Mouse (Mus musculus) liver, embryonic 13.5 days (tissue): ENCODE data around the gene Dpp4. TPM values are rescaled to one million over a fixed set of nuclear protein-coding genes. Genes with fewer than 3 reads are reported as not detected.

Source experiments
- ATAC-seq: fragments of 200-750 bp; cut with Nextera tagmentation; 2 replicates; pipeline ENCODE4 v1.8.0; 2017; ENCODE audit warnings: low read depth, mild to moderate bottlenecking, moderate number of reproducible peaks, moderate library complexity
- DNase-seq: peaks from one replicate; pipeline ENCODE4 v3.0.0; 2022
- H3K27ac ChIP-seq: fragments of 300-500 bp; sonication (generic); 2 replicates; pipeline ENCODE4 v1.5.1; 2015; ENCODE audit warnings: moderate library complexity, mild to moderate bottlenecking, inconsistent platforms
- H3K27me3 ChIP-seq: fragments of 300-500 bp; sonication (generic); 2 replicates; pipeline ENCODE4 v1.6.1; 2015; ENCODE audit warnings: mild to moderate bottlenecking, inconsistent platforms
- H3K36me3 ChIP-seq: fragments of 300-500 bp; sonication (generic); 2 replicates; pipeline ENCODE4 v1.6.1; 2015; ENCODE audit warnings: mild to moderate bottlenecking, inconsistent platforms
- H3K4me1 ChIP-seq: fragments of 300-500 bp; sonication (generic); replicated peaks from 2 replicates; pipeline ENCODE4 v1.6.1; 2015; ENCODE audit warnings: inconsistent platforms
- H3K4me2 ChIP-seq: fragments of 300-500 bp; sonication (generic); 2 replicates; pipeline ENCODE4 v1.6.1; 2015; ENCODE audit warnings: inconsistent platforms, mild to moderate bottlenecking, moderate library complexity
- H3K4me3 ChIP-seq: fragments of 300-500 bp; sonication (generic); replicated peaks from 2 replicates; pipeline ENCODE4 v1.5.1; 2015; ENCODE audit warnings: mild to moderate bottlenecking, inconsistent platforms
- H3K9ac ChIP-seq: fragments of 300-500 bp; sonication (generic); 2 replicates; pipeline ENCODE4 v1.6.1; 2015; ENCODE audit warnings: mild to moderate bottlenecking, inconsistent platforms
- H3K9me3 ChIP-seq: fragments of 300-500 bp; sonication (generic); replicated peaks from 2 replicates; pipeline ENCODE4 v1.6.1; 2016; ENCODE audit warnings: inconsistent platforms
- WGBS: fragments of 180-500 bp; shearing (Covaris S2); methylation state at CpG from one replicate; pipeline ENCODE4 v1.1.7; 2015; ENCODE audit not compliant: insufficient replicate concordance; 5-methylcytosine and 5-hydroxymethylcytosine counted together
- polyA plus RNA-seq: library from polyadenylated mRNA; unstranded; fragments of >200 nt; fragmentation: Nextera tagmentation; extraction: Ambion mirVana; gene quantifications from 2 replicates; pipeline ENCODE4 v1.2.1, GENCODE M21; 2015

Gene Dpp4
- polyA plus RNA-seq, 1 experiment from 2014 or later: 3.4 TPM

GRCm38 (mm10) chr2:62332465-62332864 is 79.6 kb downstream of the Dpp4 start:
- no peak for ATAC-seq
- WGBS: 66% methylated on average over 8 of the region's 8 CpGs

GRCm38 (mm10) chr2:62331913-62332312 is 80.1 kb downstream of the Dpp4 start:
- 47% methylated on average over 4 of the region's 4 CpGs for WGBS
- H3K36me3 ChIP-seq: no peaks in the 10 kb centered on the region
- no peak for ATAC-seq
- no peak overlapping the region for H3K4me3 ChIP-seq
- no peaks in the 10 kb centered on the region for H3K27me3 ChIP-seq
- no peaks in the 10 kb centered on the region for H3K4me1 ChIP-seq
- H3K9me3 ChIP-seq: no peaks in the 10 kb centered on the region
- DNase-seq: no peak
- H3K9ac ChIP-seq: no peak overlapping the region
- H3K4me2 ChIP-seq: no peak overlapping the region
- H3K27ac ChIP-seq: no peak overlapping the region

More at GRCm38 (mm10) chr2:62332465-62332864, 79.6 kb downstream of the Dpp4 start:
- no peaks in the 10 kb centered on the region for H3K4me1 ChIP-seq
- H3K27me3 ChIP-seq: no peaks in the 10 kb centered on the region
- no peak overlapping the region for H3K27ac ChIP-seq
- H3K4me2 ChIP-seq: no peak overlapping the region
- no peaks in the 10 kb centered on the region for H3K36me3 ChIP-seq
- no peak overlapping the region for H3K9ac ChIP-seq
- H3K4me3 ChIP-seq: no peak overlapping the region
- no peaks in the 10 kb centered on the region for H3K9me3 ChIP-seq
- DNase-seq: no peak

GRCm38 (mm10) chr2:62325388-62325787 is 86.6 kb downstream of the Dpp4 start:
- Histone ChIP-seq H3K9me3 (no peaks in the 10 kb centered on the region), H3K9ac (no peak overlapping the region), H3K36me3 (no peaks in the 10 kb centered on the region), H3K27ac (no peak overlapping the region), H3K27me3 (no peaks in the 10 kb centered on the region), H3K4me3 (no peak overlapping the region), H3K4me1 (no peaks in the 10 kb centered on the region), H3K4me2 (no peak overlapping the region)
- ATAC-seq (no peak), DNase-seq (no peak)
- WGBS: 82% methylated on average over 2 of the region's 2 CpGs

GRCm38 (mm10) chr2:62323078-62323637 is 88.9 kb downstream of the Dpp4 start:
- Histone ChIP-seq H3K4me3 (no peak overlapping the region), H3K4me2 (no peak overlapping the region), H3K9me3 (no peaks in the 10 kb centered on the region), H3K36me3 (no peaks in the 10 kb centered on the region), H3K27me3 (no peaks in the 10 kb centered on the region), H3K27ac (no peak overlapping the region), H3K9ac (no peak overlapping the region), H3K4me1 (no peaks in the 10 kb centered on the region)
- 75% methylated on average over 9 of the region's 9 CpGs for WGBS
- no peak for ATAC-seq
- no peak for DNase-seq

- H3K4me1 ChIP-seq: no peaks in the 10 kb centered on the region
- DNase-seq: no peak
- WGBS: 31% methylated on average over 3 of the region's 3 CpGs
- H3K4me3 ChIP-seq: no peak overlapping the region
- ATAC-seq: peak; percentile 73
- H3K36me3 ChIP-seq: no peaks in the 10 kb centered on the region
- H3K4me2 ChIP-seq: no peak overlapping the region
- H3K27ac ChIP-seq: no peak overlapping the region
- H3K9ac ChIP-seq: no peak overlapping the region
- no peaks in the 10 kb centered on the region for H3K9me3 ChIP-seq
- H3K27me3 ChIP-seq: no peaks in the 10 kb centered on the region
These were observed 92.5 kb downstream of the Dpp4 start for GRCm38 (mm10) chr2:62319489-62319888.

- no peaks in the 10 kb centered on the region for H3K4me1 ChIP-seq
- no peak overlapping the region for H3K9ac ChIP-seq
- no peaks in the 10 kb centered on the region for H3K9me3 ChIP-seq
- no peak for ATAC-seq
- 18% methylated on average over 2 of the region's 2 CpGs for WGBS
- no peaks in the 10 kb centered on the region for H3K36me3 ChIP-seq
- H3K27me3 ChIP-seq: no peaks in the 10 kb centered on the region
- no peak overlapping the region for H3K4me2 ChIP-seq
- DNase-seq: no peak
- H3K27ac ChIP-seq: no peak overlapping the region
- H3K4me3 ChIP-seq: no peak overlapping the region
These were observed 95.1 kb downstream of the Dpp4 start for GRCm38 (mm10) chr2:62316930-62317329.

GRCm38 (mm10) chr2:62307477-62307876 is 104.6 kb downstream of the Dpp4 start:
- ATAC-seq: no peak
- no peaks in the 10 kb centered on the region for H3K4me1 ChIP-seq
- H3K4me3 ChIP-seq: no peak overlapping the region
- H3K4me2 ChIP-seq: no peak overlapping the region
- no peak overlapping the region for H3K27ac ChIP-seq
- H3K9me3 ChIP-seq: no peaks in the 10 kb centered on the region
- H3K9ac ChIP-seq: no peak overlapping the region
- no peaks in the 10 kb centered on the region for H3K27me3 ChIP-seq
- H3K36me3 ChIP-seq: no peaks in the 10 kb centered on the region
- DNase-seq: no peak
- whole genome bisulfite sequencing: 71% methylated on average over 2 of the region's 2 CpGs

GRCm38 (mm10) chr2:62306978-62307377 is 105.1 kb downstream of the Dpp4 start:
- no peak overlapping the region for H3K27ac ChIP-seq
- H3K4me3 ChIP-seq: no peak overlapping the region
- H3K4me1 ChIP-seq: no peaks in the 10 kb centered on the region
- DNase-seq: no peak
- no peak overlapping the region for H3K9ac ChIP-seq
- H3K9me3 ChIP-seq: no peaks in the 10 kb centered on the region
- no peak overlapping the region for H3K4me2 ChIP-seq
- no peak for ATAC-seq
- H3K27me3 ChIP-seq: no peaks in the 10 kb centered on the region
- WGBS: 74% methylated on average over 5 of the region's 5 CpGs
- no peaks in the 10 kb centered on the region for H3K36me3 ChIP-seq

GRCm38 (mm10) chr2:62301716-62302115 is 110.3 kb downstream of the Dpp4 start:
- no peaks in the 10 kb centered on the region for H3K27me3 ChIP-seq
- DNase-seq (no peak), ATAC-seq (no peak)
- H3K4me1 ChIP-seq: no peaks in the 10 kb centered on the region
- no peak overlapping the region for H3K27ac ChIP-seq
- no peak overlapping the region for H3K4me2 ChIP-seq
- no peaks in the 10 kb centered on the region for H3K36me3 ChIP-seq
- 77% methylated on average over 2 of the region's 2 CpGs for WGBS
- H3K4me3 ChIP-seq: no peak overlapping the region
- H3K9ac ChIP-seq: no peak overlapping the region
- no peaks in the 10 kb centered on the region for H3K9me3 ChIP-seq

- no peaks in the 10 kb centered on the region for H3K4me1 ChIP-seq
- ATAC-seq (no peak), DNase-seq (no peak)
- no peaks in the 10 kb centered on the region for H3K36me3 ChIP-seq
- H3K4me2 ChIP-seq: no peak overlapping the region
- H3K27me3 ChIP-seq: no peaks in the 10 kb centered on the region
- H3K9ac ChIP-seq: no peak overlapping the region
- no peaks in the 10 kb centered on the region for H3K9me3 ChIP-seq
- H3K4me3 ChIP-seq: no peak overlapping the region
- H3K27ac ChIP-seq: no peak overlapping the region
- WGBS: 33% methylated on average over 2 of the region's 2 CpGs
These were observed 118.2 kb downstream of the Dpp4 start for GRCm38 (mm10) chr2:62293846-62294245.

GRCm38 (mm10) chr2:62287532-62287931 is 124.5 kb downstream of the Dpp4 start:
- H3K36me3 ChIP-seq: no peaks in the 10 kb centered on the region
- no peaks in the 10 kb centered on the region for H3K27me3 ChIP-seq
- 30% methylated on average over 4 of the region's 4 CpGs for WGBS
- H3K4me3 ChIP-seq: no peak overlapping the region
- no peak overlapping the region for H3K27ac ChIP-seq
- H3K9ac ChIP-seq: no peak overlapping the region
- no peaks in the 10 kb centered on the region for H3K4me1 ChIP-seq
- ATAC-seq (no peak), DNase-seq (no peak)
- no peaks in the 10 kb centered on the region for H3K9me3 ChIP-seq
- H3K4me2 ChIP-seq: no peak overlapping the region

GRCm38 (mm10) chr2:62285847-62286246 is 126.2 kb downstream of the Dpp4 start:
- no peak overlapping the region for H3K9ac ChIP-seq
- H3K4me1 ChIP-seq: no peaks in the 10 kb centered on the region
- no peak overlapping the region for H3K4me3 ChIP-seq
- H3K9me3 ChIP-seq: no peaks in the 10 kb centered on the region
- H3K36me3 ChIP-seq: no peaks in the 10 kb centered on the region
- WGBS: 0% methylated on average over 2 of the region's 2 CpGs
- DNase-seq (no peak), ATAC-seq (no peak)
- H3K4me2 ChIP-seq: no peak overlapping the region
- H3K27me3 ChIP-seq: no peaks in the 10 kb centered on the region
- no peak overlapping the region for H3K27ac ChIP-seq
